Mouse (Mus musculus): ENCODE data around the gene Bdp1. TPM values are rescaled to one million over a fixed set of nuclear protein-coding genes. Genes with fewer than 3 reads are reported as not detected.
"Not testable (repeated sequence)": the region's sequence is repeated elsewhere in the genome, so short reads cannot be mapped to it uniquely, and the experiment has no call there.

Gene Bdp1
- polyA plus RNA-seq (2017; shearing (Covaris generic)), result 10 to 100 TPM; 17.5 to 20.3 TPM

DNA sequence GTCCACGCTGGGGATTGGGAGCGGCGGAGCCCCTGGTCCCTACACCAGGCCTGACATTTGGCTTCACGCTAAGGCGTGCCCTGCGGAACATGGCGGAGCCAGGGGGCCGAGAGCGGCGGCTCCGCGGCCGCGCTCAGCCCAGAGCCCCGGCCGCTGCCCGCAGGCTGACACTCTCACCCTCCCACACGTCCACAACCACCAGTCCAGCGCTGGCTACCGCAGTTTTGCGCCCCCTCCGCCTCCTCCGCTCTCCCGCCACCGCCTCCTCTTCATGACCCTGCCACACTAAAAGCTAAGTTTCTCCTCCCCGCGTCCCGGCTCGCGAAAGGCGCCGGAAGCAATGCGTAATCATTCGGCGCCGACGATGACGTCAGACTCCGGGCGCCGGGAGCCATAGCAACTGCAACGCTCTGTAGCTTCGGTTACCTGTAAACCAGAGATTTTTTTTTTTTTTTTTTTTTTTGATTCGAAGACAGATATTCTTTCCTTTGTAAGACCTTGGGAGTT is at the start of gene Bdp1:
TSS of gene Bdp1 (minus strand) at position 323 of the 507 bp plus-strand sequence.
- peak; percentile 77 for ATAC-seq

GRCm38 (mm10) chr13:100152659-100153058 is 48.8 kb upstream of the Bdp1 start:
- no peak for ATAC-seq

- no peak for ATAC-seq
These were observed 37.9 kb upstream of the Bdp1 start for GRCm38 (mm10) chr13:100141646-100142314.

- peak; percentile 21 for ATAC-seq
These were observed 21.4 kb upstream of the Bdp1 start for GRCm38 (mm10) chr13:100125258-100125643.

- ATAC-seq, result peak; percentile 92
These were observed 20.8 kb upstream of the Bdp1 start, which contains the start of gene Smn1 for GRCm38 (mm10) chr13:100124423-100125257. Smn1 (plus strand) TSS chr13:100124852.

GRCm38 (mm10) chr13:100123970-100124369 is 20.1 kb upstream of the Bdp1 start:
- ATAC-seq, result no peak

- no peak for ATAC-seq
These were observed 8.5 kb upstream of the Bdp1 start for GRCm38 (mm10) chr13:100112218-100112972.

- ATAC-seq, result peak; percentile 32
These were observed 4.0 kb upstream of the Bdp1 start, which contains the start of gene Serf1 for GRCm38 (mm10) chr13:100107652-100108472. Serf1 (plus strand) TSS chr13:100108012.

DNA sequence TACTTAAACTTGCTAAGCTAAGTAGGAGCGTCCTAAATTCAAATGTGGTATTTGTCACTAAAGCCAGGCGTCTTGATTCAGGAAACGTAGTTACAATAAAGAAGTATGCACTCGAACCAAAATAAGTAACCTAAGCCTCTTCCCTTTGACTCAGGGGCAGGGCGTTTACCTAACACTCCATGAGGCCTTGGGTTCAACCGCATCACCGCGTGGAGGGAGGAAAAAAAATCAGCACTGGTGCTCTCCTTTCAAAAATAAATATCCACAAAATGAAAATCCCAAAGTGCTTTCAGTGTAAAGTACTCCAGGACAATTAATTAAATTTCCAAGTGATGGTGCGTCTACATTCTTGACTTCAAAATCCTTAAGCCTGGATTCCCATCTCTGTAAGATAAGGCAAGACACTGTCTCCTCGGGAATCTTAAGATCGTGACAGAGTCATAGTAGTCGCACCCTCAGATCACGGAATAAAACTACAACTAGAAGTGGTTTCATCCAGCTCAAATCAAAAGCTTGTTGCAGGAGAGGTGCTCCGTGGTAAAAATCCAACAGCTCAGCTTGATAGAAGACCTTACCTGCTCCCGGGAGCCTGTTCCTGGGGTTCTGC is 715 bp downstream of the Bdp1 start:
- no peak for ATAC-seq

DNA sequence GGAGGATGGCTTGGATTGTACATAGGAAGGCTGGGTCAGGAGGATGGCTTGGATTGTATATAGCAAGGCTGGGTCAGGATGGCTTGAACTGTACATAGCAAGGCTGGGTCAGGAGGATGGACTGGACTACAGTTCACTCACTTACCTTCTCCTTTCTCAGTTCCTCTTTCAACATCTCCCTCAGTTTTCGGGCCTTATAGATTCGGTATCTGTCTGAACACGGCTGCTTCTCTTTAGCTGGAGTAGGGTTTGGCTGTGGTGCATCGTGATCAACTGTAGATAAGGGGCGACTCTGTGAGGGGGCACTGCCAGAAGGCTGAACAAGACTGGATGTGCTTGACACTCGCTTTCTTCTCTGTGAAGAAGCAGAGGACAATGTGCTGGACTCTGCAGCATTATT is 5.1 kb downstream of the Bdp1 start:
- ATAC-seq, result no peak

DNA sequence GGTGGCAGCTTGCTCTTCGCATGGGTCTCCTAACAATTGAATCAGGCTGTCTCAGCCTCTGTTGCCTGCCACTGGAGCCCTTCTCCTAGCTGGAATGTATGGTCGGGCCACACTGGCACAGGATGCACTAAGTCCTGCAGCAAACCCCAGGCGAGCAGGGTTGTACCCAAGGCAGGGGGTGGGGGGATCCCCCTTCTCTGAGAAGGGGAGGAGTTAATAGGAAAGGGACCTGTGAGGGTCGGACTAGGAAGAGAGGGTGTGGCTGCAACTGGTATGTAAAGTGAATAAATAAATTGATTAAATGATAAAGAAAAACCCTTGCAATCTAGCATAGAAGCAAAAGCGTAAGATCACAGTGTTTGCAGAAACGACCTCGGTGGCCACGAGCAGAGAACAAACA is 32.4 kb downstream of the Bdp1 start:
- peak; percentile 89 for ATAC-seq

DNA sequence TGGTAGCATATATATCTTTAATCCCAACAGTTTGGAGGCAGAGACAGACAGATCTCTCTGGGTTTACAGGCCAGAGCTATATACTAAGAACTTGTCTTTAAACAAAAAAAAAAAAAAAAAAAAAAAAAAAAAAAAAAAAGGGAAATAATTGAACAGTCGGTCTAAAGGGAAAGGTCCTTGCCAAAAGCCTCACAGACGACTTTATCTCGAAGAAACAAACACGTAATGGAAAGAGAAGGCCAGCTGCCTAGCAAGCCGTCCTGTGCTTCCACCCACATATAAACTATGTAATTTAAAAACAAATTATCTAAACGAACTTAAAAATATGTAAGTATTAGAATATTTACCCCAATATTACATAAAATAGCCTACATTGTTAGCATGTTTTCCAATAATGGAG is 36.0 kb downstream of the Bdp1 start:
- ATAC-seq, result no peak

DNA sequence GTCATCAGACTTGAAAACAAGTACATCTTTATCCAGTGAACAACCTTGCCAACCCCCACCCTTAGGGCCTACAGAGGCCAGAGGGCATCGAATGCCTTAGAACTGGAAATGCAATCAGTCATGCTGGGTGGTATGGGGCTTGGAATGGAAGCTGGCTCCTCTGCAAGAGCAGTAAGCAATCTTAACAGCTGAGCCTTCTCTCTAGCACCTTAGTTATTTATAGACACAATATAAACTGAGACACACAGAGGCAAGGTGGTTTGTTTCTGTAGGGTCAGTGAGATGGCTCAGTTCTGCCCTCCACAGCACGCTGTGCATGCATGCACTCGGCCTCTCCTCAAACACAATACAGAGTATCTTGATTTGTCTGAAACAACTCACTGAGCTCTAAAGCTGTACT is 39.9 kb downstream of the Bdp1 start:
- no peak for ATAC-seq

- not testable (repeated sequence) for ATAC-seq
These were observed 46.1 kb downstream of the Bdp1 start for GRCm38 (mm10) chr13:100057738-100058137.

DNA sequence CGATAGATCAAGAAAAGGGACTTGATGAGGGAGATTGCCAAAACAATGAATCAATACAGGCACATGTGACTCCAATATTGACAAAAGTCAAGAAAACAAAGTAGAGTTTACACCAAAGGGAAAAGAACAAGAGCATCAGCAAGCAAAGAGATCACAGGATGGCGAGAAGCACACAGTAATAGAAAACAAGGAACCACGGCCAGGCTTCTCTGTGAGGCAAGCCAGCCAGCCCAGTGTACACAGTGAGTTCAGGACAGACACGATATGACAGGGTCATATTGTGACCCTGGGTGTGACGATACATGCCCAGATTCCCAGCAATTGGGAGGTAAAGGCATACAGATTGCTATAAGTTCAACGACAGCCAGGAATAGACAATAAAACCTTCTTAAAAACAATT is 77.9 kb downstream of the Bdp1 start:
- no peak for ATAC-seq

DNA sequence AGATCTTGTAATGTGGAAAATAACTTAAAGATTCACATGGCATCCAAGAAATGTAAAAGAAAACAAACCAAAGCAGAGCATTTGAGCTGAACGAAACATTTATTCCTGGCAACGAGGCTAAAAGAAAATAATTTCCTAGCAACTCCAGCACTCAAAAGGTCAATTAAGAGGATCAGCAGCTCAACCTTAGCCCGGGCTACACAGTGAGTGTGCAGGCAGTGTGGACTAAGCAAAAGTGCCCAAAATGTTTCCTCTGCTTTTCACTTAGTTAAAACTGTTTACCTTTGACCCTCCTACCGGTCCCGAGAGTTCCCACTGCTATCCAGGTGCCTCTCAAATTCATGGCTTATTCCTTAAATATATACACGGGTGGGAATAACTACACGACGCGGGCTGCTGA is 87.0 kb downstream of the Bdp1 start:
- no peak for ATAC-seq

- peak; percentile 6 for ATAC-seq
These were observed 87.9 kb downstream of the Bdp1 start for GRCm38 (mm10) chr13:100015937-100016336.

- peak; percentile 99 for ATAC-seq
These were observed 88.7 kb downstream of the Bdp1 start, which contains the start of gene Mccc2 for GRCm38 (mm10) chr13:100014906-100015895. Mccc2 (minus strand) TSS chr13:100015639.

DNA sequence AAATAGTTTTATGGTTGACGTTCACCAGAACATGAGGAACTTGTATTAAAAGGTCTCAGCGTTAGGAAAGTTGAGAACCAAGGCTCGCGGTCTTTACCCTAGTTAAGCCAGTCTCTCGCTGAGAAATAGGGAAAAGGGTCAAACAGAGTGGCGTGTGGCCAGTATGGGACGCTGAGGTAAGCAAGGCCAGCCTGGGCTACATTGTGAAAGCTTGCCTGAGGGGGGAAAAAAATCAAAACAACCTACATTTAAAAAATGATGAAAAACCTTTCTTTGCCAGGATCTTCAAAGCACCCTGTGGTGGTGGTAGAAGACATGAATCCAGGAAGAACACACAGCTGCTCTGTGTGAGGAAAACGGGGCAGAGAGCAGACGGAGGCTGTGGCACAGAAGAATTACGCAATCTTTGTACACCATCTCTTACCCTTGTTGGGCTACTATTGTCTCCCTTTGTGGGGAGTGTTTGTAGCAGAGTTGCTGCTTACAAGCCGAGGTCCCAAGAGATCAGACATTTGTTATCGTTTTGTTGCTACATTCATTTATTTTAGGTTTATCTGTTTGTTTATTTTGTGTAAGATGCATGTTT is 97.9 kb downstream of the Bdp1 start:
- no peak for ATAC-seq

DNA sequence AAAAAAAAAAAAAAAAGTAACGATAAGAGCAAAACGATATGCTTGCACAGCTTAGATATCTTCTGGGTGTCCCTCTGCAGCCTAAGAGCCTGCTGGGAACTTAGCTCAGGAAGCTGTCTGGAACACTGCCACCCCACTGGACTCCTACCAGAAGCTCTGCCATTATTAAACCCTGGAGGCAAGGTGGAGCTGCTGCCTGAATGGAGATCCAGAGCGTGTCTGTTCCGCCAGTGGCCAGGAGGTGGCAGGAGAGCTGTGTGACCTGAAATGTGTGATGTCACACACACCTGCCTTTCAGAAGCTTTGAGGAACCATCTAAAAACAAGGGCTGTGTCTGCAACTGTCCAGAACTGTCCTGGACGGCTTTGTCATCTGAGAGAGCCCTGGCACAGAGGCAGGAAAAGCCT is 102.1 kb downstream of the Bdp1 start:
- peak; percentile 91 for ATAC-seq

Data from activated CD4-positive, CD25-positive, alpha-beta regulatory T cell, adult 4 months (primary cell).